Mouse (Mus musculus) embryonic facial prominence, embryonic 15.5 days (tissue): ENCODE results near the gene Ly6c1. TPM values are rescaled to one million over a fixed set of nuclear protein-coding genes. Genes with fewer than 3 reads are reported as not detected.
"Not testable (repeated sequence)": the region's sequence is repeated elsewhere in the genome, so short reads cannot be mapped to it uniquely, and the experiment has no call there.

ENCODE experiments used
- ATAC-seq: fragments of 200-750 bp; cut with Nextera tagmentation; 2 replicates; pipeline ENCODE4 v1.8.0; 2017; ENCODE audit warnings: low read depth, moderate TSS enrichment; ENCODE audit not compliant: insufficient number of reproducible peaks, low FRiP score, low TSS enrichment
- H3K27ac ChIP-seq: fragments of 300-500 bp; sonication (generic); replicated peaks from 2 replicates; pipeline ENCODE4 v1.5.1; 2015; ENCODE audit warnings: mild to moderate bottlenecking, inconsistent platforms
- H3K27me3 ChIP-seq: fragments of 300-500 bp; sonication (generic); 2 replicates; pipeline ENCODE4 v1.6.1; 2015; ENCODE audit warnings: inconsistent platforms
- H3K36me3 ChIP-seq: fragments of 300-500 bp; sonication (generic); 2 replicates; pipeline ENCODE4 v1.6.1; 2015; ENCODE audit warnings: mild to moderate bottlenecking, inconsistent platforms
- H3K4me1 ChIP-seq: fragments of 300-500 bp; sonication (generic); 2 replicates; pipeline ENCODE4 v1.6.1; 2015; ENCODE audit warnings: inconsistent platforms
- H3K4me2 ChIP-seq: fragments of 300-500 bp; sonication (generic); replicated peaks from 2 replicates; pipeline ENCODE4 v1.6.1; 2015; ENCODE audit warnings: mild to moderate bottlenecking, inconsistent platforms
- H3K4me3 ChIP-seq: fragments of 300-500 bp; sonication (generic); replicated peaks from 2 replicates; pipeline ENCODE4 v1.5.1; 2015; ENCODE audit warnings: mild to moderate bottlenecking, inconsistent platforms
- H3K9ac ChIP-seq: fragments of 300-500 bp; sonication (generic); 2 replicates; pipeline ENCODE4 v1.6.1; 2015; ENCODE audit warnings: inconsistent platforms
- H3K9me3 ChIP-seq: fragments of 300-500 bp; sonication (generic); replicated peaks from 2 replicates; pipeline ENCODE4 v1.6.1; 2016; ENCODE audit warnings: inconsistent platforms
- WGBS: fragments of 180-500 bp; shearing (Covaris S2); methylation state at CpG from one replicate; pipeline ENCODE4 v1.1.7; 2015; 5-methylcytosine and 5-hydroxymethylcytosine counted together
- polyA plus RNA-seq: library from polyadenylated mRNA; unstranded; fragments of >200 nt; fragmentation: Nextera tagmentation; extraction: Ambion mirVana; gene quantifications from 2 replicates; pipeline ENCODE4 v1.2.1, GENCODE M21; 2015

Gene Ly6c1
- polyA plus RNA-seq, 1 experiment from 2014 or later, result 16.9 TPM

- not testable (repeated sequence) for H3K9ac ChIP-seq, H3K4me3 ChIP-seq, ATAC-seq, H3K36me3 ChIP-seq, H3K27me3 ChIP-seq, H3K4me1 ChIP-seq, H3K27ac ChIP-seq, H3K9me3 ChIP-seq, H3K4me2 ChIP-seq
- WGBS, result 71% methylated on average over 5 of the region's 7 CpGs
Observed at GRCm38 (mm10) chr15:75047313-75047969, 1.2 kb downstream of the Ly6c1 start.

- H3K27ac ChIP-seq, ATAC-seq, H3K4me3 ChIP-seq, H3K4me2 ChIP-seq, H3K36me3 ChIP-seq, H3K9ac ChIP-seq, H3K9me3 ChIP-seq, H3K27me3 ChIP-seq, H3K4me1 ChIP-seq: not testable (repeated sequence)
- 72% methylated on average over 3 of the region's 3 CpGs for WGBS
Observed at GRCm38 (mm10) chr15:75045501-75045900, 3.1 kb downstream of the Ly6c1 start.

GRCm38 (mm10) chr15:75021020-75021759 is 27.4 kb downstream of the Ly6c1 start:
- WGBS, result 65% methylated on average over 7 of the region's 10 CpGs
- ATAC-seq, result not testable (repeated sequence)

GRCm38 (mm10) chr15:75019446-75019845 is 29.2 kb downstream of the Ly6c1 start:
- H3K9me3 ChIP-seq, ATAC-seq, H3K27me3 ChIP-seq, H3K4me3 ChIP-seq, H3K4me1 ChIP-seq, H3K4me2 ChIP-seq, H3K36me3 ChIP-seq, H3K27ac ChIP-seq, H3K9ac ChIP-seq: not testable (repeated sequence)
- WGBS, result 39% methylated on average over 2 of the region's 2 CpGs

More at GRCm38 (mm10) chr15:75021020-75021759, 27.4 kb downstream of the Ly6c1 start:
- H3K4me1 ChIP-seq, H3K9ac ChIP-seq, H3K4me3 ChIP-seq, H3K36me3 ChIP-seq, H3K4me2 ChIP-seq, H3K9me3 ChIP-seq, H3K27ac ChIP-seq, H3K27me3 ChIP-seq: not testable (repeated sequence)

Other genes starting within 250 kb of the Ly6c1 start
- gene Gml2, start 229.8 kb downstream of the Ly6c1 start, polyA plus RNA-seq, result 0.26 TPM in 1 of 2 replicates, not detected in the other
- gene 2010109I03Rik, start 151.8 kb downstream of the Ly6c1 start, polyA plus RNA-seq, result 0.72 and 0.98 TPM in 2 replicates
- gene Ly6i, start 65.4 kb downstream of the Ly6c1 start, polyA plus RNA-seq, result 0.41 TPM in 1 of 2 replicates, not detected in the other
- gene Ly6a, start 50.8 kb downstream of the Ly6c1 start, polyA plus RNA-seq, result 11.2 and 11.3 TPM in 2 replicates
- gene Ly6c2, start 63.1 kb upstream of the Ly6c1 start, polyA plus RNA-seq, result 1.8 and 2.0 TPM in 2 replicates
- gene Ly6g, start 106.4 kb upstream of the Ly6c1 start, polyA plus RNA-seq, result not detected in 2 replicates
- not detected in 2 replicates for gene BC025446, start 167.5 kb upstream of the Ly6c1 start, polyA plus RNA-seq
- gene Ly6f, start 219.6 kb upstream of the Ly6c1 start, polyA plus RNA-seq, result not detected in 2 replicates